ENCODE assay signal across 9 mouse cellular contexts in genomic region chr16:20708939-20709734, GRCm38 (mm10). TPM values are rescaled to one million over a fixed set of nuclear protein-coding genes. Genes with fewer than 3 reads are reported as not detected.
DNase-seq lines count a peak whose midpoint lies in the region; ATAC-seq and TF ChIP-seq lines count a peak whose summit lies in the region.
"Had no signal": no experiment of that assay in that cellular context is flagged by ENCODE, and none has a peak within 500 bp of the region (broad histone marks: within the 10 kb centered on the region; RNA-seq: fewer than 3 reads in every experiment).

No protein-coding gene starts in this region.

- no peak overlapping the region for H3K9ac ChIP-seq in forebrain, embryonic 16.5 days (replicated peaks; ENCODE audit: low read depth, low read length)

- TF ChIP-seq CTCF in thymus, adult 2 months (IDR thresholded peaks at IDR 0.05; ENCODE audit: borderline replicate concordance, control insufficient read depth, extremely low read depth, insufficient read depth, low read length, poor library complexity), result peak; percentile 96

- ATAC-seq in forebrain, embryonic 16.5 days, result peak; percentile 76

- WGBS in forebrain, embryonic 16.5 days, result 72% methylated on average over 19 of the region's 19 CpGs
- 86% methylated on average over 19 of the region's 19 CpGs for WGBS in thymus, adult 2 months

- no peak for TF ChIP-seq POLR2A in thymus, adult 2 months (IDR thresholded peaks at IDR 0.05; ENCODE audit: control insufficient read depth, extremely low read depth, insufficient read depth, low read length, poor library complexity)

- H3K9me3 ChIP-seq in forebrain, embryonic 16.5 days (ENCODE audit: control insufficient read depth, low read length), result no peaks in the 10 kb centered on the region

- H3K4me3 ChIP-seq in forebrain, embryonic 16.5 days (replicated peaks; ENCODE audit: low read length), result no peak overlapping the region
- H3K4me3 ChIP-seq in thymus, adult 2 months (ENCODE audit: control insufficient read depth, insufficient read depth, low read length), result no peak overlapping the region

- peak; percentile 31 to 39 for DNase-seq in layer of hippocampus, adult 8-10 months (ENCODE audit: low spot score in 2 of 2)
- DNase-seq in layer of hippocampus, adult 9-11 months, result no peak
- peak; percentile 42 for DNase-seq in cerebellum, adult 9-10 months
- peak; percentile 71 for DNase-seq in mesoderm, embryonic 11.5 days (ENCODE audit: low read depth, low spot score)
- DNase-seq in thymus, adult 2 months, result peak; percentile 78
- no peak for DNase-seq in urinary bladder, postnatal 14 days (ENCODE audit: low spot score)
- no peak for DNase-seq in adipocyte (ENCODE audit: low spot score)

- no peak overlapping the region for H3K27ac ChIP-seq in forebrain, embryonic 16.5 days (ENCODE audit: low read length)
- H3K27ac ChIP-seq in thymus, adult 2 months (ENCODE audit: control insufficient read depth, insufficient read depth, low read length), result no peak overlapping the region

- 0 out of 2 replicates have a peak, but pooled peaks cover 2% of the 10 kb centered on the region for H3K36me3 ChIP-seq in forebrain, embryonic 16.5 days (ENCODE audit: control insufficient read depth, insufficient read depth)
- H3K36me3 ChIP-seq in thymus, adult 2 months (ENCODE audit: control insufficient read depth, insufficient read depth, low read length), result no peaks in the 10 kb centered on the region

- no peaks in the 10 kb centered on the region for H3K27me3 ChIP-seq in forebrain, embryonic 16.5 days (replicated peaks; ENCODE audit: control insufficient read depth, insufficient read depth, low read length)
- no peaks in the 10 kb centered on the region for H3K27me3 ChIP-seq in thymus, adult 2 months (ENCODE audit: control insufficient read depth, insufficient read depth, low read length)

- peaks cover 4% of the 10 kb centered on the region for H3K4me1 ChIP-seq in forebrain, embryonic 16.5 days (replicated peaks; ENCODE audit: control insufficient read depth, insufficient read depth, low read length)
- 0 out of 2 replicates have a peak, but pooled peaks cover 2% of the 10 kb centered on the region for H3K4me1 ChIP-seq in thymus, adult 2 months (replicated peaks; ENCODE audit: control insufficient read depth, insufficient read depth, low read length)

- no peak overlapping the region for H3K4me2 ChIP-seq in forebrain, embryonic 16.5 days (ENCODE audit: low read length)

RNA-seq across cellular contexts. Expression of gene Polr2h, which starts 8.3 kb away (rescaled TPM):
- total RNA-seq in layer of hippocampus, adult 8-10 months (2022), result 10 to 100 TPM; 18.6 to 29.3 (median 22.7) TPM
- 84.5 and 94.4 TPM in 2 replicates for polyA plus RNA-seq in forebrain, embryonic 16.5 days (2015; fragmentation: Nextera tagmentation; extraction: Ambion mirVana)
- 24.7 and 32.9 TPM in 2 replicates for polyA plus RNA-seq in thymus, adult 2 months (2012; rRNA removed)

RNA-seq across cellular contexts. Expression of gene Clcn2, which starts 8.4 kb away (rescaled TPM):
- total RNA-seq in layer of hippocampus, adult 8-10 months (2022), result 100 to 1,000 TPM in 1 of 4 experiments, 10 to 100 TPM in 3; 83.1 to 103 (median 87.5) TPM
- polyA plus RNA-seq in forebrain, embryonic 16.5 days (2015; fragmentation: Nextera tagmentation; extraction: Ambion mirVana), result 15.9 and 20.8 TPM in 2 replicates
- 40.5 and 42.1 TPM in 2 replicates for polyA plus RNA-seq in thymus, adult 2 months (2012; rRNA removed)

RNA-seq across cellular contexts. Expression of gene Fam131a, which starts 16.1 kb away (rescaled TPM):
- 100 to 1,000 TPM; 395 to 431 (median 412) TPM for total RNA-seq in layer of hippocampus, adult 8-10 months (2022)
- polyA plus RNA-seq in forebrain, embryonic 16.5 days (2015; fragmentation: Nextera tagmentation; extraction: Ambion mirVana), result 57.4 and 65.3 TPM in 2 replicates
- polyA plus RNA-seq in thymus, adult 2 months (2012; rRNA removed), result 6.9 and 8.9 TPM in 2 replicates
- total RNA-seq: neutrophil, adult 5-6 weeks had no signal

RNA-seq across cellular contexts. Expression of gene Chrd, which starts 23.8 kb away (rescaled TPM):
- total RNA-seq in layer of hippocampus, adult 8-10 months (2022), result 100 to 1,000 TPM in 2 of 4 experiments, 10 to 100 TPM in 2; 77.0 to 106 (median 95.3) TPM
- polyA plus RNA-seq in forebrain, embryonic 16.5 days (2015; fragmentation: Nextera tagmentation; extraction: Ambion mirVana), result 4.2 and 4.4 TPM in 2 replicates
- 3.6 and 3.7 TPM in 2 replicates for polyA plus RNA-seq in thymus, adult 2 months (2012; rRNA removed)
- total RNA-seq: neutrophil, adult 5-6 weeks had no signal

RNA-seq across cellular contexts. Expression of gene Thpo, which starts 25.2 kb away (rescaled TPM):
- total RNA-seq in layer of hippocampus, adult 8-10 months (2022), result 10 to 100 TPM in 3 of 4 experiments, 1 to 10 TPM in 1; 9.9 to 15.1 (median 13.2) TPM
- 0.83 and 1.5 TPM in 2 replicates for polyA plus RNA-seq in forebrain, embryonic 16.5 days (2015; fragmentation: Nextera tagmentation; extraction: Ambion mirVana)
- 0.69 and 1.0 TPM in 2 replicates for polyA plus RNA-seq in thymus, adult 2 months (2012; rRNA removed)
- total RNA-seq: neutrophil, adult 5-6 weeks had no signal

Comparison
In these comparisons a context has a peak if more than half of its experiments do, and no peak if none do; other contexts are left out.
1. DNase-seq: peak in layer of hippocampus, adult 8-10 months (2 of 2), cerebellum, adult 9-10 months (single experiment), mesoderm, embryonic 11.5 days (single experiment) and thymus, adult 2 months (single experiment); none in layer of hippocampus, adult 9-11 months (single experiment), urinary bladder, postnatal 14 days (single experiment) and adipocyte (single experiment).